Mouse (Mus musculus): ENCODE results near the gene Maf. TPM values are rescaled to one million over a fixed set of nuclear protein-coding genes. Genes with fewer than 3 reads are reported as not detected.

Gene Maf
- polyA plus RNA-seq, 1 experiment: not detected

- Histone ChIP-seq H3K27ac (ENCODE audit: insufficient read depth, low read depth, low read length) (no peak overlapping the region), H3K4me1 (ENCODE audit: control insufficient read depth, insufficient read depth, low read length) (no peaks in the 10 kb centered on the region), H3K4me3 (ENCODE audit: insufficient read depth, low read depth, low read length) (no peak overlapping the region)
- 80% methylated on average over 6 of the region's 6 CpGs for WGBS
- no peak for TF ChIP-seq POLR2A (IDR thresholded peaks at IDR 0.05; ENCODE audit: insufficient read depth, low read depth, low read length)
- no peak for TF ChIP-seq CTCF (IDR thresholded peaks at IDR 0.05; ENCODE audit: insufficient read depth, low read depth, low read length)
Observed at GRCm38 (mm10) chr8:115741964-115742363, 34.4 kb upstream of the Maf start.

GRCm38 (mm10) chr8:115739756-115740155, 32.2 kb upstream of the Maf start:
- no peak overlapping the region for H3K4me3 ChIP-seq (ENCODE audit: insufficient read depth, low read depth, low read length)
- no peak for TF ChIP-seq CTCF (IDR thresholded peaks at IDR 0.05; ENCODE audit: insufficient read depth, low read depth, low read length)
- TF ChIP-seq POLR2A (IDR thresholded peaks at IDR 0.05; ENCODE audit: insufficient read depth, low read depth, low read length): no peak
- no peak overlapping the region for H3K27ac ChIP-seq (ENCODE audit: insufficient read depth, low read depth, low read length)
- no peaks in the 10 kb centered on the region for H3K4me1 ChIP-seq (ENCODE audit: control insufficient read depth, insufficient read depth, low read length)
- WGBS: 95% methylated on average over 4 of the region's 4 CpGs

GRCm38 (mm10) chr8:115732401-115732800, 24.8 kb upstream of the Maf start:
- no peak overlapping the region for H3K27ac ChIP-seq (ENCODE audit: insufficient read depth, low read depth, low read length)
- no peak overlapping the region for H3K4me3 ChIP-seq (ENCODE audit: insufficient read depth, low read depth, low read length)
- TF ChIP-seq POLR2A (IDR thresholded peaks at IDR 0.05; ENCODE audit: insufficient read depth, low read depth, low read length): no peak
- no peak for TF ChIP-seq CTCF (IDR thresholded peaks at IDR 0.05; ENCODE audit: insufficient read depth, low read depth, low read length)
- 40% methylated on average over 6 of the region's 6 CpGs for WGBS
- H3K4me1 ChIP-seq (ENCODE audit: control insufficient read depth, insufficient read depth, low read length): no peaks in the 10 kb centered on the region

GRCm38 (mm10) chr8:115726807-115727206, 19.2 kb upstream of the Maf start:
- no peaks in the 10 kb centered on the region for H3K4me1 ChIP-seq (ENCODE audit: control insufficient read depth, insufficient read depth, low read length)
- no peak overlapping the region for H3K4me3 ChIP-seq (ENCODE audit: insufficient read depth, low read depth, low read length)
- 93% methylated on average over 3 of the region's 3 CpGs for WGBS
- no peak for TF ChIP-seq CTCF (IDR thresholded peaks at IDR 0.05; ENCODE audit: insufficient read depth, low read depth, low read length)
- no peak overlapping the region for H3K27ac ChIP-seq (ENCODE audit: insufficient read depth, low read depth, low read length)

- Histone ChIP-seq H3K4me3 (ENCODE audit: insufficient read depth, low read depth, low read length) (no peak overlapping the region), H3K27ac (ENCODE audit: insufficient read depth, low read depth, low read length) (no peak overlapping the region), H3K4me1 (ENCODE audit: control insufficient read depth, insufficient read depth, low read length) (no peaks in the 10 kb centered on the region)
- TF ChIP-seq CTCF (IDR thresholded peaks at IDR 0.05; ENCODE audit: insufficient read depth, low read depth, low read length) (no peak), POLR2A (IDR thresholded peaks at IDR 0.05; ENCODE audit: insufficient read depth, low read depth, low read length) (no peak)
- 82% methylated on average over 4 of the region's 4 CpGs for WGBS
Observed at GRCm38 (mm10) chr8:115726231-115726630, 18.6 kb upstream of the Maf start.

GRCm38 (mm10) chr8:115719126-115719525, 11.5 kb upstream of the Maf start:
- H3K4me1 ChIP-seq (ENCODE audit: control insufficient read depth, insufficient read depth, low read length): no peaks in the 10 kb centered on the region
- H3K4me3 ChIP-seq (ENCODE audit: insufficient read depth, low read depth, low read length): no peak overlapping the region
- no peak for TF ChIP-seq CTCF (IDR thresholded peaks at IDR 0.05; ENCODE audit: insufficient read depth, low read depth, low read length)
- TF ChIP-seq POLR2A (IDR thresholded peaks at IDR 0.05; ENCODE audit: insufficient read depth, low read depth, low read length): no peak
- WGBS: 83% methylated on average over 7 of the region's 7 CpGs
- H3K27ac ChIP-seq (ENCODE audit: insufficient read depth, low read depth, low read length): no peak overlapping the region

GRCm38 (mm10) chr8:115718621-115719020, 11.0 kb upstream of the Maf start:
- TF ChIP-seq POLR2A (IDR thresholded peaks at IDR 0.05; ENCODE audit: insufficient read depth, low read depth, low read length) (no peak), CTCF (IDR thresholded peaks at IDR 0.05; ENCODE audit: insufficient read depth, low read depth, low read length) (no peak)
- 97% methylated on average over 6 of the region's 6 CpGs for WGBS
- H3K27ac ChIP-seq (ENCODE audit: insufficient read depth, low read depth, low read length): no peak overlapping the region
- no peak overlapping the region for H3K4me3 ChIP-seq (ENCODE audit: insufficient read depth, low read depth, low read length)
- H3K4me1 ChIP-seq (ENCODE audit: control insufficient read depth, insufficient read depth, low read length): no peaks in the 10 kb centered on the region

GRCm38 (mm10) chr8:115715262-115715661, 7.7 kb upstream of the Maf start:
- Histone ChIP-seq H3K4me1 (ENCODE audit: control insufficient read depth, insufficient read depth, low read length) (no peaks in the 10 kb centered on the region), H3K27ac (ENCODE audit: insufficient read depth, low read depth, low read length) (no peak overlapping the region), H3K4me3 (ENCODE audit: insufficient read depth, low read depth, low read length) (no peak overlapping the region)
- no peak for TF ChIP-seq CTCF (IDR thresholded peaks at IDR 0.05; ENCODE audit: insufficient read depth, low read depth, low read length)
- TF ChIP-seq POLR2A (IDR thresholded peaks at IDR 0.05; ENCODE audit: insufficient read depth, low read depth, low read length): no peak
- WGBS: 89% methylated on average over 4 of the region's 4 CpGs

GRCm38 (mm10) chr8:115711106-115711505, 3.5 kb upstream of the Maf start:
- Histone ChIP-seq H3K27ac (ENCODE audit: insufficient read depth, low read depth, low read length) (no peak overlapping the region), H3K4me3 (ENCODE audit: insufficient read depth, low read depth, low read length) (no peak overlapping the region), H3K4me1 (ENCODE audit: control insufficient read depth, insufficient read depth, low read length) (peaks cover 8% of the 10 kb centered on the region; the same call in 1 of the 2 replicates)
- TF ChIP-seq POLR2A (IDR thresholded peaks at IDR 0.05; ENCODE audit: insufficient read depth, low read depth, low read length) (no peak), CTCF (IDR thresholded peaks at IDR 0.05; ENCODE audit: insufficient read depth, low read depth, low read length) (no peak)
- WGBS: 43% methylated on average over 11 of the region's 11 CpGs

- Histone ChIP-seq H3K4me3 (ENCODE audit: insufficient read depth, low read depth, low read length) (no peak overlapping the region), H3K4me1 (ENCODE audit: control insufficient read depth, insufficient read depth, low read length) (peaks cover 13% of the 10 kb centered on the region), H3K27ac (ENCODE audit: insufficient read depth, low read depth, low read length) (no peak overlapping the region)
- WGBS: 80% methylated on average over 8 of the region's 8 CpGs
- TF ChIP-seq POLR2A (IDR thresholded peaks at IDR 0.05; ENCODE audit: insufficient read depth, low read depth, low read length) (no peak), CTCF (IDR thresholded peaks at IDR 0.05; ENCODE audit: insufficient read depth, low read depth, low read length) (no peak)
Observed at GRCm38 (mm10) chr8:115709931-115710330, 2.3 kb upstream of the Maf start.

Measured in olfactory bulb, adult 2 months (tissue).